Mouse (Mus musculus): ENCODE results near the gene Ahnak2. TPM values are rescaled to one million over a fixed set of nuclear protein-coding genes. Genes with fewer than 3 reads are reported as not detected.

Gene Ahnak2
- total and polyA plus RNA-seq, 3 experiments, result 3.1 to 27.7 (median 14.6) TPM

GRCm38 (mm10) chr12:112814682-112815470, 12.4 kb upstream of the Ahnak2 start:
- Histone ChIP-seq H3K4me2 (ENCODE audit: insufficient read depth, low read depth, poor library complexity, severe bottlenecking) (no peak overlapping the region), H3K27ac (ENCODE audit: insufficient read depth, low read depth) (no peak overlapping the region), H3K36me3 (replicated peaks in 1 of 2; ENCODE audit: control insufficient read depth in 1 of 2, insufficient read depth in 1 of 2, low read length in 1 of 2) (peaks cover 35 to 83% of the 10 kb centered on the region in 2 experiments), H3K27me3 (replicated peaks) (no peaks in the 10 kb centered on the region), H3K4me1 (ENCODE audit: control insufficient read depth in 1 of 2, insufficient read depth in 2 of 2) (peaks cover 0 to 8% of the 10 kb centered on the region in 2 experiments; a peak in 1 of 4 replicates), H3K4me3 (replicated peaks in 1 of 3; ENCODE audit: low read depth in 2 of 3, low read length in 2 of 3, poor library complexity in 1 of 3) (no peak overlapping the region), H3K9me3 (replicated peaks; ENCODE audit: low read length) (no peaks in the 10 kb centered on the region), H3K9ac (ENCODE audit: insufficient read depth, low read depth) (no peak overlapping the region), H3K79me2 (replicated peaks; ENCODE audit: control insufficient read depth, extremely low read depth, insufficient read depth, poor library complexity, severe bottlenecking) (0 out of 2 replicates have a peak, but pooled peaks cover 5% of the 10 kb centered on the region)
- dilution Hi-C loops (cut with MboI; ENCODE audit: extremely low pct_ligation_motif_present, extremely low pct_unique_long_range_greater_than_20kb, low sequenced_read_pairs), result loop anchor here (10.0 kb wide), 1 partner anchor 70 kb away; no protein-coding TSS in a partner anchor
- in situ Hi-C loops (cut with MboI; ENCODE audit: low pct_ligation_motif_present, low pct_unique_long_range_greater_than_20kb, low sequenced_read_pairs), result no loop called here
- TF ChIP-seq HCFC1 (IDR thresholded peaks at IDR 0.05; ENCODE audit: low read depth, low read length), result no peak
- TF ChIP-seq TBP (conservative IDR thresholded peaks at IDR 0.05; ENCODE audit: low read depth, low read length), result no peak
- no peak for TF ChIP-seq KAT2A (IDR thresholded peaks at IDR 0.05; ENCODE audit: insufficient replicate concordance, low read length)
- TF ChIP-seq CHD1 (IDR thresholded peaks at IDR 0.05; ENCODE audit: low read depth, low read length), result no peak
- DNase-seq (ENCODE audit: extremely low read depth), result no peak

- Histone ChIP-seq H3K27me3 (replicated peaks) (peaks cover 4% of the 10 kb centered on the region), H3K79me2 (replicated peaks; ENCODE audit: control insufficient read depth, extremely low read depth, insufficient read depth, poor library complexity, severe bottlenecking) (no peaks in the 10 kb centered on the region), H3K4me1 (ENCODE audit: control insufficient read depth in 1 of 2, insufficient read depth in 2 of 2) (peaks cover 0 to 19% of the 10 kb centered on the region in 2 experiments; a peak in 2 of 4 replicates), H3K9me3 (replicated peaks; ENCODE audit: low read length) (no peaks in the 10 kb centered on the region), H3K4me3 (replicated peaks in 1 of 3; ENCODE audit: low read depth in 2 of 3, low read length in 2 of 3, poor library complexity in 1 of 3) (no peak overlapping the region), H3K4me2 (ENCODE audit: insufficient read depth, low read depth, poor library complexity, severe bottlenecking) (no peak overlapping the region), H3K27ac (ENCODE audit: insufficient read depth, low read depth) (no peak overlapping the region), H3K36me3 (replicated peaks in 1 of 2; ENCODE audit: control insufficient read depth in 1 of 2, insufficient read depth in 1 of 2, low read length in 1 of 2) (peaks cover 20 to 68% of the 10 kb centered on the region in 2 experiments), H3K9ac (ENCODE audit: insufficient read depth, low read depth) (no peak overlapping the region)
- dilution Hi-C loops (cut with MboI; ENCODE audit: extremely low pct_ligation_motif_present, extremely low pct_unique_long_range_greater_than_20kb, low sequenced_read_pairs), result loop anchor here (10.0 kb wide), 1 partner anchor 69 kb away; no protein-coding TSS in a partner anchor
- TF ChIP-seq ZKSCAN1 (IDR thresholded peaks at IDR 0.05; ENCODE audit: borderline replicate concordance, low read depth, low read length), result no peak
- no peak for TF ChIP-seq EP300 (IDR thresholded peaks at IDR 0.05; ENCODE audit: low read length)
- no peak for TF ChIP-seq MAZ (IDR thresholded peaks at IDR 0.05; ENCODE audit: low read depth, low read length)
- no peak for TF ChIP-seq TCF12 (IDR thresholded peaks at IDR 0.05; ENCODE audit: low read depth, low read length)
- no peak for TF ChIP-seq ZNF384 (IDR thresholded peaks at IDR 0.05; ENCODE audit: low read depth, low read length)
- TF ChIP-seq MXI1 (IDR thresholded peaks at IDR 0.05; ENCODE audit: low read depth, low read length), result no peak
- no peak for TF ChIP-seq PAX5 (IDR thresholded peaks at IDR 0.05; ENCODE audit: low read length)
- DNase-seq (ENCODE audit: extremely low read depth), result no peak
- in situ Hi-C loops (cut with MboI; ENCODE audit: low pct_ligation_motif_present, low pct_unique_long_range_greater_than_20kb, low sequenced_read_pairs), result no loop called here
Measured at GRCm38 (mm10) chr12:112813370-112813769, 10.9 kb upstream of the Ahnak2 start.

All from CH12.LX (cell line).